Mouse (Mus musculus) NIH3T3 (cell line): Measurements from ENCODE around the gene Kcnj9.

Source experiments
- DNase-seq: peaks from one replicate; pipeline ENCODE4 v3.0.0-alpha.2; 2012; ENCODE audit warnings: low read depth

Kcnj9 gene

DNA sequence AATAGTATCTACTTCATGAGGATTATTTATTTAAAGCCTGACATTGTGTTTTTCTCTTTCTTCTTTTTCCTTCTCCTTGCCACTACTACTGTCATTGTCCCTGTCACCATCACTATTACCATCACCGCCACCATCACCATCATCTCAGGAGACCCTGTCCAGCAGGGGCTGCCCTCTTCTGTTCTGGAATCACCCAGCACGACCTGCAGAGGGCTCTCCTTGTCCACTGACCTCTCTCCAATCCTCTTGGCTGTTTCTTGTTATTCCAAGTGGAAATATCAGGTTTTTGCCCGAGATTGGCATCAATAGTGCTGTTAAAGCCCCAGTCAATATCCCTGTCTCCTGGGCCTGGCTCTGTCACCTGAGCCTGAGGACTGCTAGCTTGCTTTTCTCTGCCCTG, 4.4 kb upstream of the Kcnj9 start:
- DNase-seq = no peak

DNA sequence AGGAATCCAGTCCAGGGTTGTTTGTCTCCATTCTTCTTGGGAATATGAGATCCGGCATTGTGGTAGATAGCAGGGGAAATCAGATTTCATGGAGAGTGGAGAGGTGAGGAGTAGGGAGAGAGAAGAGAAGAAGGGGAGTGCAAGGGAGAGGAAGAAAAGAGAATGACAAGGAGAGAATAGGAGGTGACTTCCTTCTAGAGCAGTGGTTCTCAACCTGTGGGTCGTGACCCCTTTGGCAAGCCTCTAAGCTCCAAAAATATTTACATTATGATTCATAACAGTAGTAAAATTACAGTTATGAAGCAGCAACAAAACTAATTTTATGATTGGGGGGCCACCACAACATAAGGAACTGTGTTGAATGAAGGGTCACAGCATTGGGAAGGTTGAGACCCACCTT, 3.8 kb upstream of the Kcnj9 start:
- DNase-seq = no peak

DNA sequence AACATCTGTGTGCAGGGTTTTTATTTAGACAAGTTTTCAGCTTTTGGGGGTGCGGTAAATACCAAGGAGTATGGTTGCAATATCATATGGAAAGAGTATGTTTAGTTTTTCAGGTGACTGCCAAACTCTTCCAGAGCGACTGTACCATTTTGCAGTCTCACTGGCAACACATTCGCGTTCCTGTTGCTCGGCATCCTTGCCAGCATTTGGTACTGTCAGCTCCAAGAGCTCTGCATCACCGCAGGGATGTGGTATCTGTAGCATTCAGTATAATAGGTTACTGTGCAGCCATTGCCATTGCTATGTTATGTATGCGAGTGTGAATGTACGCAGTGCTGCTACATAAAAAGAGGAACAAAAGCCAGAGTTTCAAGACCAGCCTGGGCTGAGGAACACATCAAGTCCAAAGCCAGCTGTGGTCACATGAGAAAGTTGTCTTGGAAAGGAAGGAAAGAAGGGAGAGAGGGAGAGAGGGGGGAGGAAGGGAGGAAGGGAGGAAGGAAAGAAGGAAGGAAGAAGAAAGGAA, 2.4 kb upstream of the Kcnj9 start:
- no peak for DNase-seq

DNA sequence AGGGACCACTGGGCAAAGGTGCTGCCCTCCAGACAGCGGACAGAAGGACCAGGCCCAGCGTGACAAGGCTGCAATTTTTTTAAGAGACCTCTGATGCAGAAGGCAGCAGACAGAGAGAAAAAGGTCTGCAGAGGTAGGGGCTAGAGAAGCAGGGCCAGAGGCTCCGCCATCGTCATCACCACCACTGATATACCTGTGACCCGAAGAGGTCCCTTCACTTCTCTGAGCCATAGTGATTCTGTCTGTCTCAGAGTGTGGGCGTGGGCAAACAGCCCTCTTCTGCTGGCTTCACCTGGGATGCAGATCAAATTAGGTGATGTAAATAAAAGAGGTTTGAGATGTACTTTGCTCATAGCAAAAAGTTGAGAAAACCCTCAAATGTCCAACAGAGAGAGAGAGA, 498 bp upstream of the Kcnj9 start:
- no peak for DNase-seq

DNA sequence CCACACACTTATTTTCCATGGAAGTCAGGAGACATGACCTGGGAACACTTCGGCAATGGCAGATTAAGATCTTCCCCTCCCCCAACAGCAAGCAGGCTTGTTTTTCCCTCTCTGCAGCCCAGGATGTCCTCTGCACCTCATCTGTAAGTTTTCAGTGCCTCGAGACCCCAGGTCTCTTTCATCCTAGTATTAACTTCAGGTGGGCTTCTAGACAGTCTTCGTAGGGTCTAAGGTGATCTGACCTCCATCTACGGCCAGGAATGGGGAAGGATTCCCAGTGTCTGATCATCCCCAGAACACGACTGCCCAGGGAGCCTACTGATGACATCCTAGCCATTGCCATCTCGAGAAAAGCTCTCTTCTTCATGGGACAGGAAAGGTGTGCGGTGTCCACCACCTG, 657 bp downstream of the Kcnj9 start:
- DNase-seq = no peak

DNA sequence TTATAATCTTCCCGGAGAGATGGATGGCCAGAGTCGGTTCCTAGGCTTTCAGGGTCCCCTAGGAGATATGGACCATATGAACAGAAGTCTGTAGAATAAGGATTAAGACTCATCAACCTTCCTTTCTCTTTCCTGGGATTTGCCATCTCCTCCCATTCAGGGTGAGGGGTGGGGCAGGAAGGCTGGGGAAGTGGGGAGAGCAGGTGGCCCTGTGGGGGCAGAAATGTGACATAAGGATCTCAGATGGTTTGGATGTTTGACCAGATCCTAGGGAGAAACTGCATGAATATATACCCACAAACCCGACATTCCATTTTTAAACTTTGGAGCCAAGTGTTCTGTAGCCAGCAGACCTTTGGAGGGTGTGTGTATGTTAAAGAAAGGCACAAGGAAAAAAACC, 1.1 kb downstream of the Kcnj9 start:
- no peak for DNase-seq

DNA sequence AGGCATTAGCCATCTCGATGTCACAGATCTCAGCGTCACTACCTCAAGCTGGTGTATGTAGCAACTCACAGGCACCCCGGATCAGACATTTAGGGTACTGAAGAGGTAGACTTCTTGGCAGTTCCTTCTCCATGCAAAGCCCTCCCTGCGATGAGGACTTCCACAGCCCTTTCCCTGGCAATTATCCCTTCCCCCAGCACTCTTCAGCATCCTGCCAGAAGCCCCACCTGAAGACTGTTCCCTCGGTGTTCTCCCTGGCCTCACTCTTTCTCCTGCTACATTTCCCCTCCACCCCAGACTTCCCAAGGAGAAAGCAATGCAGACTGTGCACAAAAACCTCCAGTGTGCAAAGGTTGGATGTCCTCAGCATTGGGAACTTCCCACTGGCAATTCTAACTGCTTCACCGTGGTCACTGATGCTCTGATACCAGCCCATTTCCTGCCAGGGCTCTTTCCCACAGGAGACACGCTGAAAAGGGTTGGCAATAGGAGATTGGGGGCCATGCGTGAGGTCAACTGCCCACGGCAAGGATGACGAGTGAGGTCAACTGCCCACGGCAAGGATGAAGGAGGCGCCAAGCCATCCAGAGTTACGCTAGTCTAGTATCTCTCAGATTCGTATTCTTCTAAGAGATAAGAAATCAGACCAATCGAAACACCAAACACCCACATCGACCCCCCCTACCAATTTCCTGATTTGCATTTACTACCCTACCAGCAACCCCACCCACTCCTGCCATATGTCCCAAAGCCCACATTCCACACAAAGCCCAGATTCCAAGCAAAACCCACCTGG, 1.7 kb downstream of the Kcnj9 start:
- no peak for DNase-seq

DNA sequence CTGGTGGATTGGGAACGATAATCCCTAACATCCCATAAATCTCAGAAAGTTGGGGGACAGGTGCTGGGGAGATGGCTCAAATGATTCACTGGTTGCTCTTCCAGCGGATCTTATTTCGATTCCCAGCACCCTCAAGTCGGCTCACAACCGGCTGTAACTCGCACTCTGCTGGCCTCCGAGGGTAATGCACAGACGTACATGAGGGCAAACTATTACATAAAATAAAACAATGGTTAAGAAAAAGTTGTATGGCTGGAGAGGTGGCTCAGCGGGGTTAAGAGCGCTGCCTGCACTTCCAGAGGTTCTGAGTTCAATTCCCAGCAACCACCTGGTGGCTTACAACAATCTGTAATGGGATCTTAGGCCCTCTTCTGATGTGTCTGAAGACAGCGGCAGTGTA, 2.4 kb downstream of the Kcnj9 start:
- no peak for DNase-seq

DNA sequence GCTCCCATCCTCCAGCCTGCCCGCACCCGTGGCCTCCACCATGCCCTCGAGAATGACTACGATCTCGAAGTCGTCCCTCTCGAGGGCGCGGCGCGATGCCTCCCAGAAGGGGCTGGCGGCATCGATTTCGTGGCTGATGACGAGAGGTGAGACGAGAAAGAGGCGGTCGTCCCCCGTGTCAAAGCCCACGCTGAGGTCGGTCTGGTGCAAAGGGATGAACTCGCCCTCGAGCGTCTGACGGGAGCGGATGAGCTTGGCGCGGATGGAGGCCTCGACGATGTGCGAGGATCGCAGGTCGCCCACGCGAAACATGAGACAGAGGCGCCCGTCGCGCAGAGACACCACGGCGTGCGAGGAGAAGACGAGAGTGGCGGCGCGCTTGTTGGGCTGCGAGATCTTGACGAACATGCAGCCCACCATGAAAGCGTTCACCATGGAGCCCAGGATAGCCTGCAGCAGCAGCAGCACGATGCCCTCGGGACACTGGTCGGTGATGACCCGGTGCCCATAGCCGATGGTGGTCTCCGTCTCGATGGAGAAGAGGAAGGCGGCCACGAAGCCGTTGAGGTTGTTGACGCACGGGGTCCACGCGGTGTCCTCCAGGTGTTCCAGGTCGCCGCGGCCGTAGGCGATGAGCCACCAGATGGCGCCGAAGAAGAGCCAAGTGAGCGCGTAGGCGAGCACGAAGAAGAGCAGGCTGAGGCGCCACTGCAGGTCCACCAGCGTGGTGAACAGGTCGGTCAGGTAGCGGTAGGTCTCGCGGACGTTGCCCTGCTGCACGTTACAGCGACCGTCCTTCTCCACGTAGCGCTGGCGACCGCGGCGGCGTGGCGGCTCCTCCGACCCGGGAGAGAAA, 3.2 kb downstream of the Kcnj9 start:
- DNase-seq = no peak

DNA sequence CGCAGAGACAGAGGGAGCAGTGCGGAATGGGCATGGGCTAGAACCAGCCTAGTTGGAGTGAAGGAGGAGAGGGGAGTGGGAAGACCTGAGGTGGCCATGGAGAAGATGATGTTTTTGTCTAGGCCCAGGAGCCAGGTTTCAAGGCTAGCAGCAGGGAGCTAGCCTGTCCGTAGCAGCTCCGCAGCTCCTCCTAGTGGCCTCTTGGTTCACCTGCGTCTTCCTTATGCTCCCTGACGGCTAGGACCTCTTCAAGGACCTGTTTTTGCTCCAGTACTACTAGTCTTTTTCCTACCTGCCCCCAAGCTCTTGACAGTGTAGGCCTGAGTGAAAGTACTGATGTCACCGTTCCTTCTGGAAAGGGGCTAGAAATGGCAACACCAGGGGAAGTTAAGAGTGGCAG, 4.4 kb downstream of the Kcnj9 start:
- peak; percentile 94 for DNase-seq

DNA sequence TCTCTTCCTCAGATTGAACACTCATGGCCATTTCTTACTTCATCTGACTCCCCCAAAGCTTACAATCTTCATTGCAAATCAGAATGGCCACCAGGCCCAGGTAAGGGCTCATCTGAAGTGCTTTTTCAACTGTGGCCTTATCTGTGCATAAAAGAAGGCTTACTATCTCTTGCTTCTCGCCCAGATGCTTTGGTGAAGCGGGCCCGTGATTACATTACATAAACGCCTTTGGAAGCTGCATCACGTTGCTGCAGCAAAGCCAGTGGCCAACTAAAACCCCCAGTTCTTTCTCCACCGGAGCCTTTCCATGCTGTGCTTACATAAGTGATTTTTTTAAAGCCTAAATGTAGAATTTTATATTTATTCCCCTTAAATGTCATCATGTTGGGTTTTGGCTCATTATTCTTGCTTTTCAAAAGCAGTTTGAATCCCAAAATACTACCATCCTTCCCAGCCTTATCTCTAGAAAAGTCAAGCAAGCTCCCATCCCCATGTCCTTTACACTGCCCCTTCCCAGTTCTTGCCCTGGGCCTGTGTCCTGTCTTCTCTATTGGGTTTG, 5.2 kb downstream of the Kcnj9 start:
- no peak for DNase-seq

DNA sequence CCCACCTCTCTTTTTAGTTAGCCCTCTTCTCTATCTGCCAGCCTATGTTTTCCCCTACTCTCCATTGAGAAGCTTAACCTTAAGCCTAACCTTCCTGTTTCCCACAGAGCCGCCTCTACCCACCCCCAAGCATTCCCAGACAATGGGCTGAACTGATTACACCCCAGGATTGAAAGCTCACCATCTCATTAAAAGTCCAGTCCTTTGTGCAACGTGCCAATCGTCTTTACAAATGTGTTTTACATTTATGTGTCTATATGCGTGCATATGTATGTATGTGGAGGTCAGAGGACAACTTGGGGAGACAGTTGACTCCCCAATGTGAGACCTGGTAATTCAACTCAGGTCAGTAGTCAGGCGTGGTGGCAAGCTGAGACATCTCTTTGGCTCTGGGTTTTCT, 5.8 kb downstream of the Kcnj9 start:
- DNase-seq = no peak

DNA sequence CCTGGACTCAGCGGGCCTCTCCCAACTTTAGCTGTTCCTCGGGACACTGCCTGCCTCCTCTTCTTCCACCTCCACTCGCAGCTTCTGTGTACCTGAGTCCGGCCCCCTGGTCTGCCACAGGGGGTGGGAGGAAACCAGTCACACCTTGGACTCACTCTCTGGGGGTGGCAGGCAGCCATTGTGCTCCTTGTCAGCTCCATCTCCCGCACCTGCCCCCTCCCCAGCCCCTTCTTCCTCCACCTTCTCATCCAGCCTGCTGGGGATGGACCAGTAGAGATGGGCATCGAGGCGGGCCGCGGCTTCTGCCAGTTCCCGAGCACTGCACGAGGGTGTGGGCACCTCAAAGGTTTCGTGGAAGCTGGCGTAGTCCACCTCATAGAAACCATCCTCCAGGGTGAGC, 6.4 kb downstream of the Kcnj9 start:
- DNase-seq = no peak

DNA sequence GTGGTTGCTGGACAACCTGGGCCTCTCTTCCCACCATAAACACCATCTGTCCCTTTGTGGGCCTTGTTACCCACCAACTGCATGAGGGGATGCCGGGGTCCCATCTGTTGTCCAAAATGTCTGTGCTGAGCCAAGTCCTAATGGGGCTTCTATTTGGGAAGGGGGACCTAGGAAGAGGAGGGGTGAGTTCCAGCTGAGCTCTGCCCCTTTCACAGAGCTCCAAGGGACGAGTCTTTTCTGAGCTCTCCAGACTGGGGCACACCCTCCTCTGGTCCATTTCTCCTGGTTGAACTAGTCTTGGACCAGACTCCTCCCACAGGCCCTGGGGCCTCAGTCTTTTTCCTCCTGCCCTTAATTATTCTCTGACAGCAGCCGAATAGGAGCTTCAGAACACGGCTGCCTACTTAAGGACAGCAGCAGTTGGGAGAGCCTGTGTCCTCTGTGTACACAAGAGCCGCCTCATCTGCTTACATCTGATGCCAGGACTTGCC, 9.2 kb downstream of the Kcnj9 start:
- no peak for DNase-seq

DNA sequence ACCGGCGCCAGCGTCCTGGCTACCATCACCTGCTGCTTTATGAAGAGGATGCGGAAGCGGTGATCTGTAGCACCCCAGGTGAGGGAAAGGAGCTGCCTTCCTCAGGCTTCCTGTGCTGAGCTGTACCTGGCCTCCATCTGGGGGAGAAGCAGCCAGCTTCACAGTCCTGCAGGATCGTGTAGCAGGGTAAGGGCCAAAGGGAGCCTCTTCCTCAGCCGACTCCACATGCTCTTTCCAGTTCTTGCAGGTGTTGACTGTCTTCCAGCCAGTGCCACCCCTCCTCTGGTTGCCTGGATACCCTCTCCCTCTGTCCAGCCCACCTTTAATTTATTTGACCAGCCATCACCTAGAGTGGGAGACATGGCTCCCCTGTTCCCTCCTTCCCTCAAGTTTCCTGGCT, 9.8 kb downstream of the Kcnj9 start:
- DNase-seq = no peak

DNA sequence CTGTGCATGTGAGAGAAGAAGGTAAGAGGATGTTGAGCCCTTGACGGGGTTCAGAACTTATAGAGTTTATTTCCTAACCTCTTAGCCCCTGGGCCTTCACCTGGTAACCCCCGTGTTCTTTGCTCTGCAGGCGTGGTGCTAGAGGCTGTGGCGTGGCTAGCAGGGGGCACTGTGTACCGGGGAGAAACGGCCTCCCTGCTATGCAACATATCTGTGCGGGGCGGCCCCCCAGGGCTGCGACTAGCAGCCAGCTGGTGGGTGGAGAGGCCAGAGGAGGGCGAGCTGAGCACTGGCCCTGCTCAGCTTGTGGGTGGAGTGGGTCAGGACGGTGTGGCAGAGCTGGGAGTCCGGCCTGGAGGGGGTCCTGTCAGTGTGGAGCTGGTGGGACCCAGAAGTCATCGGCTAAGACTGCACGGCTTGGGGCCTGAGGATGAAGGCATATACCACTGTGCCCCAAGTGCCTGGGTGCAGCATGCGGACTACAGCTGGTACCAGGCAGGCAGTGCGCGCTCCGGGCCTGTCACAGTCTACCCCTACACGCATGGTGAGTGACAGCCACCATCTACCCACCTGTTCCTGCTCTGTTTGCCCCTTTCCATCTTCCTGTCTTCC, 10.6 kb downstream of the Kcnj9 start:
- no peak for DNase-seq

DNA sequence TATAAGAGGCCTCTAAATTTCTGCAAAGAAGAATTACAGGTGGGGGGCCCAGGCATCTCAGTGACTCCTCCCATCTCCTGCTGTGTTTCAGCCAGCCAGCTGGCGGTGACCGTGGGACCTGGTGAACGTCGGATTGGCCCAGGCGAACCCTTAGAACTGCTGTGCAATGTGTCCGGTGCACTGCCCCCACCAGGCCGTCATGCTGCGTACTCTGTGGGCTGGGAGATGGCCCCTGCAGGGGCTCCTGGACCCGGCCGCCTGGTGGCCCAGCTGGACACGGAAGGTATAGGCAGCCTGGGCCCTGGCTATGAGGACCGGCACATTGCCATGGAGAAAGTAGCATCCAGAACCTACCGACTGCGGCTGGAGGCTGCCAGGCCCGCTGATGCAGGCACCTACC, 11.2 kb downstream of the Kcnj9 start:
- DNase-seq = no peak

DNA sequence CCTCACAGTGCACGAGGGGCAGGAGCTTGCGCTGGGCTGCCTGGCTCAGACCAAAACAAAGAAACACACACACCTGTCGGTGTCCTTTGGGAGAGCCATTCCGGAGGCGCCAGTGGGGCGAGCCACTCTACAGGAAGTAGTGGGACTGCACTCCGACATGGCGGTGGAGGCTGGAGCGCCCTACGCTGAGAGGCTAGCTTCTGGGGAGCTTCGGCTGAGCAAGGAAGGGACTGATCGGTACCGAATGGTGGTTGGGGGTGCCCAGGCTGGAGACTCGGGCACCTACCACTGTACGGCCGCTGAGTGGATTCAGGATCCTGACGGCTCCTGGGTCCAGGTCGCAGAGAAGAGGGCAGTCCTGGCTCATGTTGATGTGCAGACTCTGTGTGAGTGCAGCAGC, 11.7 kb downstream of the Kcnj9 start:
- DNase-seq = no peak

DNA sequence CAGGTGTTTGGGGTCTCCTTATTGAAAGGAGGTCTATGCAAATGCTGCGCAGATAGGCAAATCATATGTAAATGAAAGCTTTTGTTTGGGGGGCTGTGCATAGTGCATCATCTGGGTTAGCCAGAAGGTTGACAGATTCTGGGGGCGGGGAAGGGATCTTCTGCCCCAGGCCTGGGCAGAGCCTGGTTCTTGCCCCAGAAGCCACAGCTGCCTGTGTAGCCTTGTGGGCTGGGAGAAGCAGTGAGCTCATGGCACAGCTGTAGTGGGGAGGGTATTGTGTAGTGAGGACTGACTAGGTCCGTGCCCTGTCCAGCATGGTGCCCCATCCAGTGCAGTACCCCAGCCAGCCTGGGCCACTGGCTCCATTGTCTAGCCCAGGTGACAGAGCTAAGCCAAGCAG, 14.2 kb downstream of the Kcnj9 start:
- DNase-seq = no peak

DNA sequence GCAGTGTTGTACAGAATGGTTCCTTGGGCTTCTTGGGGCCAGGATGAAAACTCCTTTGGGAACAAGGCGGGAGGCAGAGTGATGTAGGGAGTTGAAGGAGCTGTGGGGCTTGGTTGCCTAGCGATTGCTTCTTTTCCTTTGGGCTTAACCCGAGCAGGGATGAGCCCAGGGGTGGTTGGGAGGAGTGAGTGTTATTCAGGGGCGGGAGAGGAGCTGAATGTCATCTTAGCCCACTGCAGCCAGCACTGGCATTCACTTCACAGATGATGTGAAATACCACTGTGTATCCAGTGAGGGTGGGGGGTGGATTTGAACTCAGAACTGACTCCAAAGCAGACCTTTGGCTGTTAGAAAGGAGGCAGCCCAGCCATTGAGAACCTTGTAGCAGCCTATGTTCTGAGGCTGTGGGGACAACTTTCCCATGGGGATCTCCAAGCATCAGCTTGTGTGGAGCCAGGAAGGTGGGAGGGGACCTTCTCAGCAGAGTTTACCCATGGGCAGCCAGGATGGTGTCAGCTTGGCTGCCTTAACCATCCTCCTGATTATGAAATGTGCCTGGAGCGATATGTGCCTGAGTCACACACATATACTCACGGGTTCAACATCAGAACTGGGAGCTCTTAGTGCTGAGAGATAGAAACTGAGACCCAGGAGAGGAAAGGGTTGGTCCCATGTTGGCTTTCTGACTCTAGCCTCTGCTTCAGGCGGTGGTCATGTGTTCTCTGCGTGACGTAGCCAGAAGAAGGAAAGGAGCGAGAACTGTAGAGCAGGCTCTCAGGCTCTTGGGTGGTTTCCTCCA, 15.3 kb downstream of the Kcnj9 start:
- peak; percentile 87 for DNase-seq

DNA sequence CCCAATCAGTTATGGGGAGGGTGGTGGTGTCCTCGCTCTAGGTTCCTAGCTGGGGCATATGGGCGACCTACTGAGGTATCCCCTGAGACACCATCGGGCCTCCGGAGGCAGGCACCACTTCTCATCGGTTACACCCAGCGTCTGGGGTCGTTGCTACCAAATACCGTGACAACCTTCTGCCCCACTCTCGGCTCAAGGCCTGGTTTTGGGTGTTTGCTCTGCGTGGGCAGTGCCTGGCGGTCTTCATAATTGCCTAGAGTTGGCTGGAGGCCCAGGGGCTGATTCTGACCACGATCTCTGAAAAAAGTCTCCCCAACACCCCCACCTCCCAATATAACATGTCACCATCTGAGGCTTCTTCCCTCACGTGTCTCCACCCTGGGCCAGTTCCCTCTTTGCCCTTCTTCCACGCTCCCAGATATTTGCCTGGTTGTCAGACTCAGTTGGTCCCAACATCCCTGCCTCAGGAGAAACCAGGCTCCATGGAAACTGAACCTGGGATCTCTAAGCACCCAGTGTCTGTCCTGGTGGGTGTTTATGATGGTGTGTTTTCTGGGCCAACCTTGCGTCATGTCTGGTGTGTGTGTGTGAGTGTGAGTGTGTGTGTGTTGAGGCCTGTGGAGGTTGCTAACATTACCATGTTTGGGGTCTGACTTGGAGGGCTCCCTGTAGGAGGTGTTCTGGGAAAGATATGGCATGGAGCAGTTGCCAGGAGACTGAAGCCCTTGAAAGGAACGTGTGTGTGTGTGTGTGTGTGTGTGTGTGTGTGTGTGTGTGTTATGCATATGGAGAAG, 16.2 kb downstream of the Kcnj9 start:
- peak; percentile 52 for DNase-seq
